Mouse (Mus musculus): Measurements from ENCODE around the gene Cirbp.

DNA sequence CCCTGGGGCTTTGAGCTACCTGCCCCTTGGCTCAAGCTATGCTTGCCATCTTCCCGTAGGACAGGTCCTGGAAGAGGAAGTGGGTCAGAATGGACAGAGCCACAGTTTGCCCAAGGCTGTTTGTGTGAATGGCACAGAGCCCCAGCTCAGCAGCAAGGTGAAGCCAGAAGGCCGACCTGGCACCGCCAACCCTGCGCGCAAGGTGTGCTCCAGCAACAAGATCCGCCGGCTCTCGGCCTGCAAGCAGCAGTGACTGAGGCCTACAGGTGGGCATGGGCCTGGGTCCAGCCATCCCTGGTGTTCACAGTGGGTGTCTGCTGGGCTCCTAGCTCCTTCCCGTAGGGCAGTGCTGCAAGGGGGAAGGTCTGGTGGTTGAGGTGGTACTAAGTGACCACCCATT lies 35.9 kb upstream of the Cirbp start:
- TF ChIP-seq CTCF (IDR thresholded peaks at IDR 0.05; ENCODE audit: extremely low read depth, insufficient read depth, low read length) (no peak), POLR2A (IDR thresholded peaks at IDR 0.05; ENCODE audit: extremely low read depth, insufficient read depth, low read length) (0 out of 2 replicates have a peak, but pooled peaks have one; percentile 27)
